24 mouse cellular contexts compared by ENCODE assay signal in genomic region chr6:126657646-126658394, GRCm38 (mm10). TPM values are rescaled to one million over a fixed set of nuclear protein-coding genes. Genes with fewer than 3 reads are reported as not detected.
DNase-seq lines count a peak whose midpoint lies in the region; ATAC-seq and TF ChIP-seq lines count a peak whose summit lies in the region.
"Had no signal": no experiment of that assay in that cellular context is flagged by ENCODE, and none has a peak within 500 bp of the region (broad histone marks: within the 10 kb centered on the region; RNA-seq: fewer than 3 reads in every experiment).

No protein-coding gene starts in this region.

- H3K4me3 ChIP-seq in liver, adult 2 months (ENCODE audit: insufficient read depth, low read depth, low read length): no peak overlapping the region
- no peak overlapping the region for H3K4me3 ChIP-seq in liver, embryonic 12.5 days
- H3K4me3 ChIP-seq: embryonic facial prominence, embryonic 15.5 days; erythroblast, embryonic 14.5 days; forebrain, embryonic 10.5 days; heart, embryonic 10.5 days; hindbrain, embryonic 10.5 days had no signal

- H3K79me2 ChIP-seq in liver, adult 2 months (ENCODE audit: control insufficient read depth, insufficient read depth, low read length): no peaks in the 10 kb centered on the region

- H3K36me3 ChIP-seq in liver, adult 2 months (ENCODE audit: control insufficient read depth, insufficient read depth, low read length): no peaks in the 10 kb centered on the region
- H3K36me3 ChIP-seq in liver, embryonic 12.5 days: no peaks in the 10 kb centered on the region
- H3K36me3 ChIP-seq: embryonic facial prominence, embryonic 15.5 days; forebrain, embryonic 10.5 days; heart, embryonic 10.5 days; hindbrain, embryonic 10.5 days had no signal

- H3K4me2 ChIP-seq in liver, embryonic 12.5 days: no peak overlapping the region
- H3K4me2 ChIP-seq: embryonic facial prominence, embryonic 15.5 days; hindbrain, embryonic 14.5 days had no signal

- H3K4me1 ChIP-seq in liver, adult 2 months (ENCODE audit: control insufficient read depth, insufficient read depth, low read length): no peaks in the 10 kb centered on the region
- H3K4me1 ChIP-seq in liver, embryonic 12.5 days: no peaks in the 10 kb centered on the region
- H3K4me1 ChIP-seq: embryonic facial prominence, embryonic 15.5 days; forebrain, embryonic 10.5 days; heart, embryonic 10.5 days had no signal

- no peak for TF ChIP-seq CTCF in liver, adult 2 months (IDR thresholded peaks at IDR 0.05; ENCODE audit: low read depth, low read length)

- no peak overlapping the region for H3K27ac ChIP-seq in liver, adult 2 months (replicated peaks; ENCODE audit: insufficient read depth, low read depth, low read length)
- H3K27ac ChIP-seq in liver, embryonic 12.5 days: no peak overlapping the region
- H3K27ac ChIP-seq: embryonic facial prominence, embryonic 15.5 days; forebrain, embryonic 10.5 days; heart, embryonic 10.5 days; hindbrain, embryonic 10.5 days; hindbrain, embryonic 14.5 days had no signal

- H3K9me3 ChIP-seq in liver, embryonic 12.5 days (replicated peaks): no peaks in the 10 kb centered on the region
- H3K9me3 ChIP-seq: embryonic facial prominence, embryonic 15.5 days; forebrain, embryonic 10.5 days; heart, embryonic 10.5 days; hindbrain, embryonic 10.5 days had no signal

- peaks cover 4% of the 10 kb centered on the region; the same call in 1 of the 2 replicates for H3K27me3 ChIP-seq in liver, adult 2 months (ENCODE audit: control insufficient read depth, insufficient read depth, low read length)
- peaks cover 3% of the 10 kb centered on the region; the same call in 1 of the 2 replicates for H3K27me3 ChIP-seq in liver, embryonic 12.5 days (replicated peaks)
- H3K27me3 ChIP-seq: embryonic facial prominence, embryonic 15.5 days had no signal

- WGBS in liver, adult 2 months: 80% methylated on average over 2 of the region's 2 CpGs
- WGBS in liver, embryonic 12.5 days (ENCODE audit: insufficient replicate concordance): 42% methylated on average over 2 of the region's 2 CpGs

- peak; percentile 44 for DNase-seq in kidney, adult 11 months
- DNase-seq in kidney, postnatal 4 days: no peak
- DNase-seq in kidney, adult 9 months: peak; percentile 73
- DNase-seq in kidney, postnatal 10 days: no peak
- peak; percentile 5 for DNase-seq in liver, adult 2 months (ENCODE audit: extremely low read depth, low read depth, low spot score)
- DNase-seq in kidney, postnatal 14 days: peak; percentile 21
- no peak for DNase-seq in cerebellum, adult 18-20 months
- DNase-seq: adrenal gland, postnatal 14 days; cerebellum, adult 2 months; cerebellum, postnatal 10 days; embryo, embryonic 11 days; gastrocnemius, postnatal 10 days; heart, adult 18-20 months had no signal

- H3K9ac ChIP-seq in liver, adult 2 months (ENCODE audit: low read depth, low read length): no peak overlapping the region
- H3K9ac ChIP-seq in liver, embryonic 12.5 days: no peak overlapping the region
- H3K9ac ChIP-seq: embryonic facial prominence, embryonic 15.5 days; hindbrain, embryonic 14.5 days had no signal

- no peak for TF ChIP-seq POLR2A in liver, adult 2 months (IDR thresholded peaks at IDR 0.05; ENCODE audit: extremely low read depth, insufficient read depth, low read length)

- ATAC-seq in liver, embryonic 12.5 days: no peak
- ATAC-seq: activated CD4-positive, CD25-positive, alpha-beta regulatory T cell, adult 4 months; forebrain, embryonic 14.5 days; Patski had no signal

RNA-seq across cellular contexts. Expression of gene Kcna1, which starts 11.6 kb away (rescaled TPM):
- total RNA-seq in liver, adult 2 months (2014; rRNA removed): 0.07 and 0.09 TPM in 2 replicates
- polyA plus RNA-seq in liver, adult 2 months (2012; rRNA removed): not detected in 2 replicates
- 0.15 and 0.22 TPM in 2 replicates for polyA plus RNA-seq in liver, embryonic 12.5 days (2016; fragmentation: Nextera tagmentation; extraction: Ambion mirVana)
- total RNA-seq: CH12.LX had no signal
- polyA plus RNA-seq: erythroblast, embryonic 14.5 days had no signal

Comparison
In these comparisons a context has a peak if more than half of its experiments do, and no peak if none do; other contexts are left out.
1. DNase-seq: peak in kidney, adult 11 months (single experiment), kidney, adult 9 months (single experiment), liver, adult 2 months (single experiment) and kidney, postnatal 14 days (single experiment); none in kidney, postnatal 4 days (0 of 2), kidney, postnatal 10 days (single experiment) and cerebellum, adult 18-20 months (0 of 2).